Mouse (Mus musculus) hindbrain, embryonic 10.5 days (tissue): ENCODE measurements around the gene Rpp25. TPM values are rescaled to one million over a fixed set of nuclear protein-coding genes. Genes with fewer than 3 reads are reported as not detected.

Source experiments
- DNase-seq: peaks from one replicate; pipeline ENCODE4 v3.0.0-alpha.2; 2017; ENCODE audit warnings: low spot score
- H3K27ac ChIP-seq: fragments of 300-500 bp; sonication (generic); 2 replicates; pipeline ENCODE4 v1.5.1; 2016; ENCODE audit warnings: mild to moderate bottlenecking, moderate library complexity
- H3K27me3 ChIP-seq: fragments of 300-500 bp; sonication (generic); 2 replicates; pipeline ENCODE4 v1.6.1; 2016; ENCODE audit warnings: mild to moderate bottlenecking; ENCODE audit not compliant: poor library complexity, insufficient read depth, severe bottlenecking
- H3K36me3 ChIP-seq: fragments of 300-500 bp; sonication (generic); 2 replicates; pipeline ENCODE4 v1.6.1; 2016; ENCODE audit warnings: mild to moderate bottlenecking, moderate library complexity
- H3K4me1 ChIP-seq: fragments of 300-500 bp; sonication (generic); replicated peaks from 2 replicates; pipeline ENCODE4 v1.6.1; 2016; ENCODE audit warnings: mild to moderate bottlenecking
- H3K4me3 ChIP-seq: fragments of 300-500 bp; sonication (generic); 2 replicates; pipeline ENCODE4 v1.5.1; 2016; ENCODE audit warnings: mild to moderate bottlenecking, moderate library complexity
- H3K9me3 ChIP-seq: fragments of 300-500 bp; sonication (generic); 2 replicates; pipeline ENCODE4 v1.6.1; 2016; ENCODE audit warnings: mild to moderate bottlenecking, moderate library complexity
- WGBS: fragments of 180-500 bp; shearing (Covaris S2); methylation state at CpG from one replicate; pipeline ENCODE4 v1.1.7; 2016; 5-methylcytosine and 5-hydroxymethylcytosine counted together
- polyA plus RNA-seq: library from polyadenylated mRNA; unstranded; fragments of >200 nt; fragmentation: Nextera tagmentation; extraction: Ambion mirVana; gene quantifications from 2 replicates; pipeline ENCODE4 v1.2.1, GENCODE M21; 2016

Gene Rpp25
- polyA plus RNA-seq, result 2.5 and 9.7 TPM in 2 replicates

DNA sequence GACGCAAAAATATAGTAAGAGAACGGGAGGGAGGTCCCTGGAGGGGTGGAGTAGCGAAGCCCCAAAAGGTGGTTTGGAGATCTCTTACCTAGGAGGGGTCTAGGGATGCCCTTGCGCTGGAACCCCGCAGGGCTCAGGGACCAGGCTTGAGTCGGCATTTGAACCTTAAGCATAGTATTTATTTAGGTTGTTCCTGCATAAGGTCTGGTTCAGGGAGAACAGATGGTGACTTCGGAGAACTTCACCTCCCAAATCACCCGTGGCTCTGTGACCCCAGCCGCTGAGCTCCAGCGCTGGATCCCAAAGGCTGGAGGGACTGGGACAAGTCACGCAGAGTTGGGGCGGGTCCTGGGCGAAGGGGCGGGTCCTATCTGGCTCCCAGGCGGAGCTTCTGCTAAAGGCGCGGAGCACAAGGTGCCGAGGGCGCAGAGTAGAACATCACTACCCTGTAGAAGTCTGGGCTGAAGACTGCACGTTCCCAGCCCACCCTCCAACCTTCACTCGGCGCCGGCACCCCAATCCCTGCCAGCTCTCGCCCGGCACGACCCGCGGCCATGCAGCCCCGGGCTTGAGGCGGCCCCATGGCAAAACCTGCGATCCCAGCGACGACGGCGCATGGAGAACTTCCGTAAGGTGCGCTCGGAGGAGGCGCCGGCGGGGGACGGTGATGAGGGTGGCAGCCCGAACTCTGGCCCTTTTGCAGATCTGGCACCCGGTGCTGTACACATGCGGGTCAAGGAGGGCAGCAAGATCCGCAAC, at the start of gene Rpp25:
Gene Rpp25 (plus strand): TSS at position 405 of the 759 bp plus-strand sequence.
- peak within 1 kb of the TSS; percentile 57 for H3K4me3 ChIP-seq
- H3K27me3 ChIP-seq, result peaks cover 86% of the 10 kb centered on the region
- no peaks in the 10 kb centered on the region for H3K9me3 ChIP-seq
- no peaks in the 10 kb centered on the region for H3K36me3 ChIP-seq
- peak within 1 kb of the TSS; percentile 13; the same call in 1 of the 2 replicates for H3K27ac ChIP-seq
- H3K4me1 ChIP-seq, result peaks cover 53% of the 10 kb centered on the region
- peak; percentile 66 for DNase-seq
- under 1% methylated on average over 46 of the region's 46 CpGs for WGBS

DNA sequence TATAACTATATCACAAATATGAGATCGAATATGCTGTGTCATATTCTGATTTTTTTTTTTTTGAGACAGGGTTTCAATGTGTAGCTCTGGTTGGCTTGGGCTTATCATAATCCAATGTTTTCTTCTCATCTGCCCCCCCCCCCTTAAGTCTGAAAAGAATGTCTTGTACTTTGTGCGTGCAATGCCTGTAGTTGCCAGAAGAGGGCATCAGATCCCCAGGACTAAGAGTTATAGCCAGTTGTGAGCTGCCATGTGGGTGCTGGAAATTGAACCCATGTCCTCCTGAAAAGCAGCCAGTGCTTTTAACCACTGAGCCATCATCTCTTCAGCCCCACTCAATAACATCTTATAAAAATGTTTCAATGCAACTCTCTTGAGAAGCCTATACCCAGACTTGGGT, 44.1 kb upstream of the Rpp25 start:
- Histone ChIP-seq H3K9me3 (no peaks in the 10 kb centered on the region), H3K36me3 (0 out of 2 replicates have a peak, but pooled peaks cover 6% of the 10 kb centered on the region), H3K4me1 (no peaks in the 10 kb centered on the region), H3K27me3 (no peaks in the 10 kb centered on the region), H3K4me3 (no peak overlapping the region), H3K27ac (no peak overlapping the region)
- WGBS, result 97% methylated on average over 2 of the region's 2 CpGs
- DNase-seq, result no peak

DNA sequence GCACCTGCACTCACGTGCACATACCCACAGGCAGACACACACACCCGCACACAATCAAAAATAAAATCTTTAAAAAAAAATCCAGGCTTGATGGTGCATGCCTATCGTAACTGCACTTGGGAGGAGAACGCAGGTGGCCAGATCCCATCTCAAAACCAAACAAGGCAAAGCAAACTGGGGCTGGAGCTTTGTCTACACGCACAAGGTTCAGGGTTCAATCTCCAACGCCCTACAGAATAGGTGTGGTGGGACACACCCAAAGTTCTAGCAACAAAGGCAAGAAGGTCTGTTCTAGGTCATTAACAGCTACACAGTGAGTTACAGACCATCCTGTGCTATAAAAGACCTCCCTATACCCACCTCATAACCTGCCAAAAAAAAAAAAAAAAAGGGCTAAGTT, 41.0 kb upstream of the Rpp25 start:
- H3K9me3 ChIP-seq, result no peaks in the 10 kb centered on the region
- peaks cover 22% of the 10 kb centered on the region for H3K4me1 ChIP-seq
- no peak overlapping the region for H3K27ac ChIP-seq
- WGBS, result 89% methylated on average over 6 of the region's 6 CpGs
- H3K4me3 ChIP-seq, result no peak overlapping the region
- peaks cover 11% of the 10 kb centered on the region; the same call in 1 of the 2 replicates for H3K27me3 ChIP-seq
- H3K36me3 ChIP-seq, result 0 out of 2 replicates have a peak, but pooled peaks cover 6% of the 10 kb centered on the region
- DNase-seq, result no peak

DNA sequence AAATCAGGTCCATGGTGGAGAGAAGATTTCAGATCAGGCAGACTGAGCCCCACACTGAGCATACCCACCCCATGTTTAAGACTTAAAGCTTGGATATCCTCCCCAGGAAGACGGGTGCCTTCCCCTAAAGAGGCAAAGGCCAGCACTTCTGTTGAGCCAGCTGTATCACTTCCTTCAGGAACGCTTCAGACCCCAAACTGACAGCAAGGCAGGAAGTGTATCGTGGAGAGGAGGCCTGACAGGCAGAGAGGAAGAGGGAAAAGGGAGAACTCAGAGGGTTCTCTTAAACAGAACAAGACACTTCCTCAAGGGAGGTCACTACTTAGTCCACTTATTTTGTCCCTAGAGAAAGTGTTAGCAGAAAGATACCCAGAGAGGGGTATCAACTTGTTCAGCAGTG, 37.7 kb upstream of the Rpp25 start:
- 75% methylated on average over 3 of the region's 3 CpGs for WGBS
- H3K9me3 ChIP-seq, result no peaks in the 10 kb centered on the region

DNA sequence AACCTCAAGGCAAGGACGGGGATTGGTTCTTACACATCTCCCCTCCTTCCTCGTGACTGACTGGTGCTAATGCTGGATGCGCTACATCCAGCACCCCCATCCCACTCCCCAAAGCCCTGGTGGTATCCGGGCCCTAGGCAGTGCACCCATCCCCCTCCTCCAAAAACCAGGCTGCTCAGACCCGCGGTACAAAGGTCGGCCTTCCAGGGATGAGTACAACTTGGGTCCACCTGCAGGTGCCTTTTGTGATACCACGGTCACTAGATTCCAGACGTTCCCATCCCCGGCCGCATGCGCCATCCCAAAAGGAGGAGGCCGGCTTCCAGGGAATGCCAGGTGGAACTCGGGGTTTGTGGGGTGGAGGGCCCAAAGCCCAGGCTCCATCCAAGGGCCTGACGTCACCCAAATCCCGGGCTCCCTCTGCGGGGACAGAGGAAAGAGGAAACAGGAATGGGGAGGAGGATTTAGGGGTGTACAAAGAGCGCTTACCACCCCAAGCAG, 36.5 kb upstream of the Rpp25 start:
- H3K9me3 ChIP-seq, result no peaks in the 10 kb centered on the region
- H3K36me3 ChIP-seq, result no peaks in the 10 kb centered on the region
- 1% methylated on average over 18 of the region's 18 CpGs for WGBS
- H3K27me3 ChIP-seq, result peaks cover 11% of the 10 kb centered on the region; the same call in 1 of the 2 replicates
- H3K4me3 ChIP-seq, result peak overlapping the region; percentile 78
- H3K4me1 ChIP-seq, result peaks cover 28% of the 10 kb centered on the region
- peak overlapping the region; percentile 91 for H3K27ac ChIP-seq
- DNase-seq, result peak; percentile 35

More for the DNA sequence above, 37.7 kb upstream of the Rpp25 start:
- Histone ChIP-seq H3K4me1 (peaks cover 28% of the 10 kb centered on the region), H3K36me3 (no peaks in the 10 kb centered on the region), H3K27ac (no peak overlapping the region), H3K27me3 (peaks cover 11% of the 10 kb centered on the region; the same call in 1 of the 2 replicates), H3K4me3 (no peak overlapping the region)
- no peak for DNase-seq

DNA sequence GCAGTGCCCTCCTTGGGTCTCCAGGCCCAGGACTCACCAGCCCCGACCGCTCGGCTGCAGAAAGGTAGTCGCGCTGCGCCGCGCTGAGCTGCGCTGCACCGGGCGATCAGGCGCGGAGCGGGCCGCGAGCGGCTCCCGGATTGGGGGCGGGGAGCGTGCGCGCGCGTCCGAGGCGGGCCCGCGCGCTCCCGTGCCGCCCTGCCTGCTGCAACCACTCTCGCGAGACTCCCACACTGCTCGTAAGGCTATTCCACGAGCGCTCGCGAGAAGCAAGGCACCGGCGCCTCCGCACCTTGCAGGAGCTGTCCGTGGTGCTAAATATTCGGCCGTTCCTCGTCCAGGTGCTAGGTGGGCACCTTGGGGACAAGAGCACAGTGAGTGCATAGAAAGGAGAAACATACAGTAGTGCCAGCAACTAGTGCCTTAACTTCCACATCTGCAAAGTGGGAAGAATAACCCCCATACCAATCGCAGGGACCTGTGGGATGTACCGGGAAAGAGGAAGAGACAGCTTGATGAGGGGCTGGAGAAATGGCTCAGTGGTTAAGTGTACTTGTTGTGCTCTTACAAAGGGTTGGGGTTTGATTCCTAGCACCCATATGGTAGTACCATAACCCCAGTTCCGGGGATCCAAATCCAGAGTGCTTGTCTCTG, 35.8 kb upstream of the Rpp25 start, which contains the start of gene Scamp5:
Gene Scamp5 (minus strand): TSS at position 165 of the 654 bp plus-strand sequence.
- peak; percentile 90 for DNase-seq
- Histone ChIP-seq H3K27ac (peak within 1 kb of the TSS; percentile 91), H3K4me1 (peaks cover 28% of the 10 kb centered on the region), H3K27me3 (peaks cover 11% of the 10 kb centered on the region; the same call in 1 of the 2 replicates), H3K4me3 (peak within 1 kb of the TSS; percentile 78), H3K36me3 (no peaks in the 10 kb centered on the region), H3K9me3 (no peaks in the 10 kb centered on the region)
- WGBS, result 2% methylated on average over 48 of the region's 48 CpGs

DNA sequence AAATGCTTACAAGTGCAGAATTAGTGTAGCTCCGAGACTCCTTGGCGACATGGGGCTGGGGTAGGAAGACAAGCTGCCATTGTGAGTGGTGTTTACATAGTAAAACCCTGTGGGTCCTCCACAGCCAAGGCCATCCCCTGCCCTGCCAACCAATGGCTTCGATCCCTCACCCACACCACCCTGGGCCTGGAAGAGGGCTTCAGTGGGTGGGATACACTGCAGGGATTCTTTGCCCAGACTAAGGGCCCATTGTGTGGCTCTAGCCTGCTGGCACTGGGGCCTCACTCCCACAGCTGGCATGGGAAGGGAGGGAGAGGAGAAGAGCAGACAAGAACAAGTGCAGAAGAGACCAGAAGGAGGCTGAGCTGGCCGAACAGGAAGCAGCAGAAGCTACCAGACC, 34.9 kb upstream of the Rpp25 start:
- Histone ChIP-seq H3K4me1 (peaks cover 28% of the 10 kb centered on the region), H3K36me3 (no peaks in the 10 kb centered on the region), H3K27ac (no peak overlapping the region), H3K9me3 (no peaks in the 10 kb centered on the region), H3K4me3 (no peak overlapping the region), H3K27me3 (peaks cover 11% of the 10 kb centered on the region; the same call in 1 of the 2 replicates)
- no peak for DNase-seq
- 68% methylated on average over 4 of the region's 4 CpGs for WGBS

DNA sequence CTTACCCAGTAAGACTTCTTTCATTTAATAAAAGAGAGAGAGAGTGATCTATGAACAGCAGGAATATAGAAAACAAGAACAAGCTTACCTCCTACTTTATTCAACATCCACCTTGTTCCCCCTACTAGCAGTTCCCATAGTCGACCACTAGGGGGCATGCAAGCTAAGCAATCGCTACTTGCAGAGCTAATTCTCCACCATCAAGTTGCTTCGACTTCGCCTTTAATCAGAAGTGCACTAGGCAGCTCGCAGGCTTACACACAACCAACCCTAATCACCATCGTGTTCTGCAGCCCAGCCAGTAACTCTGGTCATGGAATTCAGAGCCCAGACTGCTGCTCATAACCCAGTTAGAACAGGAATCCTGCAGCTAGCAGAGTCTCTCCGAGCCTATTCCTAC, 18.1 kb upstream of the Rpp25 start:
- Histone ChIP-seq H3K27me3 (peaks cover 24% of the 10 kb centered on the region), H3K27ac (no peak overlapping the region), H3K36me3 (no peaks in the 10 kb centered on the region), H3K9me3 (no peaks in the 10 kb centered on the region), H3K4me1 (no peaks in the 10 kb centered on the region), H3K4me3 (no peak overlapping the region)
- 17% methylated on average over 7 of the region's 7 CpGs for WGBS
- DNase-seq, result peak; percentile 81

DNA sequence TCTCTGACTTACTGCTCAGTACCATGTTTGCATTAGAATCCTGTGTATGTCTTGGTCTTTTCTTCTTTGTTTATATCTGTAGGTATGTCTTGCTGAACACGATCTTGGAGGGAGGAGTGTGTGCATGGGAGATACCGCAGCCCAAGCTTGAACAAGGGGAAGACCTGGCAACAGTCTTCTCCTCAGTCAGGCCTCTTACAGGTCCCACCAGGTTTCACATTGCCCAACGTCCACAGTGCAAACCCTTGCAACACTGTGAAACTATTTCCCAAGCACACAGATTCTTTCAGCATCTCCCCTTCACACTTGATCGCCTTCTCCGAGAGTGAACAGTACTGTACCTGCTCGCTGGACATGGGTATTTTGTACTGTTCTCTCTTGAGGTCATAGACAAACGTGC, 16.0 kb upstream of the Rpp25 start:
- Histone ChIP-seq H3K27me3 (peaks cover 24% of the 10 kb centered on the region), H3K9me3 (no peaks in the 10 kb centered on the region), H3K36me3 (no peaks in the 10 kb centered on the region), H3K27ac (no peak overlapping the region), H3K4me1 (no peaks in the 10 kb centered on the region), H3K4me3 (no peak overlapping the region)
- no peak for DNase-seq
- 78% methylated on average over 7 of the region's 7 CpGs for WGBS

DNA sequence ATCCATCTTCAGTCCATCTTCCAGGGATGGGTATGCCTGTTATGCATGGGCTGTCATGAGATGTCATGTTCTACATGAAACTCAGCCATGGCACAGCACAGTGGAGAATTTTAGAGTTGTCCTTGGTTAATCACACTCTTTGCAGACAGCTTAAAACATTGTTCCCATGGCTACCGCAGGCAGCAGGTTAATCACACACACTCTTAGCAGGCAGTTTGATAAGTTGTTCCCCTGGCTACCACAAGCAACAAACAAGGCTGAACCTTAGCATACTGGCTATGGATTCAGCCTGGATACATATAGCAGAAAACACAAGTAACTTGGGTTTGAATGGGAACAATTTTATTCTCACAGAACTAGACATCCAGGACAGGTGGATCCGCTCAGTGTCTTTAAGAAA, 10.3 kb upstream of the Rpp25 start:
- no peaks in the 10 kb centered on the region for H3K9me3 ChIP-seq

DNA sequence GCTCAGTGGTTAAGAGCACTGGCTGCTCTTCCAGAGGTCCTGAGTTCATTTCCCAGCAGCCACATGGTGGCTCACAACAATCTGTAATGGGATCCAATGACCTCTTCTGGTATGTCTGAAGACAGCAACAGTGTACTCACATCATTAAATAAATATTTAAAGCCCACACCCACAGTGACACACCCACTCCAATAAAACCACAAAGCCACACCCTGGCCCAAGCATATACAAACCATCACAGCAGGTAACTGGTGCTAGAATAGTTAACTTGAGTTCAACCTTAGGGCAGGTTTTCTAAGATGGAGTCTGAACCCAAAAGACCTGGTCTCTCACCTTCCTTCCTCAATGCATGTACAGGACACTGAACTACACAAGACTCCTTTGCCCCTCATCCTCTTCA, 8.9 kb upstream of the Rpp25 start:
- no peak for DNase-seq
- no peaks in the 10 kb centered on the region for H3K9me3 ChIP-seq
- no peak overlapping the region for H3K4me3 ChIP-seq
- H3K4me1 ChIP-seq, result no peaks in the 10 kb centered on the region
- H3K36me3 ChIP-seq, result no peaks in the 10 kb centered on the region
- peaks cover 19% of the 10 kb centered on the region for H3K27me3 ChIP-seq
- H3K27ac ChIP-seq, result no peak overlapping the region

More for the DNA sequence above, 10.3 kb upstream of the Rpp25 start:
- Histone ChIP-seq H3K27ac (no peak overlapping the region), H3K36me3 (no peaks in the 10 kb centered on the region), H3K4me3 (no peak overlapping the region), H3K4me1 (no peaks in the 10 kb centered on the region), H3K27me3 (peaks cover 5% of the 10 kb centered on the region; the same call in 1 of the 2 replicates)
- WGBS, result 88% methylated on average over 2 of the region's 2 CpGs
- DNase-seq, result no peak

DNA sequence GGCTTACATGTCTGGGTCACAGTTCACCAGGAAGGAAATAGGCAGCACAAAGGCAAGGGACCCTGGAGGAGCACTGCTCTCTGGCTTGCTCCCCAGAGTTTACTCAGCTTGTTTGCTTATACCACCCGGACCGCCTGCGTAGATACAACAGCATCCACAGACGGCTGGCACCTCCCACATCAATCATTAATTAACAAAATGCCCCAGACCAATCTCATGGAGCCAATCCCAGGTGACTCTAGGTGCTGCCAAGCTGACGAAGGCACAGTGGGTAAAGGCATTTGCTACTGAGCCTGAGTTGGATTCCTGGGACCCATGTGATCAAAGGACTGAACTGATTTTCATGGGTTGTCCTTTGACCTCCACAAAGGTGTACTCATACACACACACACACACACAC, 6.6 kb upstream of the Rpp25 start:
- Histone ChIP-seq H3K27me3 (peaks cover 42% of the 10 kb centered on the region), H3K36me3 (no peaks in the 10 kb centered on the region), H3K9me3 (no peaks in the 10 kb centered on the region), H3K4me1 (peaks cover 12% of the 10 kb centered on the region), H3K4me3 (no peak overlapping the region), H3K27ac (no peak overlapping the region)
- DNase-seq, result no peak
- WGBS, result 78% methylated on average over 5 of the region's 5 CpGs

DNA sequence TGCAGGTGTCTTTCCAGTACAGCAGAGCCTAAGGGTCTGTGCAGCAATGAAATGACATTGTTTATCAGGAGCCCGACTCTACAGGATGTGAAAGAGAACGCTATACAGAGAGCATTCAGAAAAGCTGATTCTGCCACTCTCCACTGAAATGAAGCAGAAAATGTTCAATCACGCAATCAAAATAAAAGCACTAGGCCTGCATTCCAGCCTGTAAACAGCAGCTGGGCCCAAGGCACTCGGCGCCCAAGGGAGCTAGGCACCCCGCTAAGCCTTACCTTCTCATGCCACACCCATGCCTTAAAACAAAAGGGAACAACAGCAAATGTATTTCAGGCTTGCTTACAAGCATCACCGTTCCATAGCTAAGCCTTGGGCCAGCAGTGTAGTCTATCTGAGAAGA, 5.3 kb upstream of the Rpp25 start:
- no peaks in the 10 kb centered on the region for H3K9me3 ChIP-seq
- peaks cover 55% of the 10 kb centered on the region for H3K27me3 ChIP-seq
- no peak overlapping the region for H3K27ac ChIP-seq
- DNase-seq, result no peak
- no peaks in the 10 kb centered on the region for H3K36me3 ChIP-seq
- H3K4me1 ChIP-seq, result peaks cover 25% of the 10 kb centered on the region
- no peak overlapping the region for H3K4me3 ChIP-seq
- WGBS, result 59% methylated on average over 7 of the region's 7 CpGs
